Mouse (Mus musculus) spleen, adult 18-20 months (tissue): ENCODE results near the gene Nxph3.
"Not testable (repeated sequence)": the region's sequence is repeated elsewhere in the genome, so short reads cannot be mapped to it uniquely, and the experiment has no call there.

Experiments
- DNase-seq, 2 experiments: peaks; one replicate each; pipeline ENCODE4 v3.0.0; 2022; ENCODE audit warnings: mixed read lengths in 2 of 2

The Nxph3 gene

GRCm38 (mm10) chr11:95517162-95517561, 2.8 kb upstream of the Nxph3 start:
- no peak for DNase-seq

GRCm38 (mm10) chr11:95516491-95516911, 2.1 kb upstream of the Nxph3 start:
- DNase-seq, result no peak

- no peak for DNase-seq
These were observed 1.3 kb upstream of the Nxph3 start for GRCm38 (mm10) chr11:95515376-95516323.

GRCm38 (mm10) chr11:95513461-95514297, 691 bp downstream of the Nxph3 start:
- no peak for DNase-seq

GRCm38 (mm10) chr11:95512383-95512782, 2.0 kb downstream of the Nxph3 start:
- no peak for DNase-seq

GRCm38 (mm10) chr11:95511919-95512318, 2.5 kb downstream of the Nxph3 start:
- DNase-seq, result no peak

GRCm38 (mm10) chr11:95510631-95511030, 3.7 kb downstream of the Nxph3 start:
- no peak for DNase-seq

- DNase-seq, result no peak
These were observed 5.1 kb downstream of the Nxph3 start for GRCm38 (mm10) chr11:95509126-95509717.

GRCm38 (mm10) chr11:95508211-95508926, 6.0 kb downstream of the Nxph3 start:
- DNase-seq, result no peak

- no peak for DNase-seq
These were observed 6.6 kb downstream of the Nxph3 start for GRCm38 (mm10) chr11:95507785-95508184.

- DNase-seq, result no peak
These were observed 7.2 kb downstream of the Nxph3 start for GRCm38 (mm10) chr11:95507041-95507716.

GRCm38 (mm10) chr11:95504271-95504731, 10.1 kb downstream of the Nxph3 start:
- DNase-seq, result no peak

- DNase-seq, result no peak
These were observed 10.7 kb downstream of the Nxph3 start for GRCm38 (mm10) chr11:95503581-95504180.

GRCm38 (mm10) chr11:95501826-95502225, 12.5 kb downstream of the Nxph3 start:
- DNase-seq, result not testable (repeated sequence)

GRCm38 (mm10) chr11:95500836-95501235, 13.5 kb downstream of the Nxph3 start:
- DNase-seq, result no peak

- no peak for DNase-seq
These were observed 14.0 kb downstream of the Nxph3 start for GRCm38 (mm10) chr11:95500412-95500811.

GRCm38 (mm10) chr11:95497921-95498320, 16.4 kb downstream of the Nxph3 start:
- no peak for DNase-seq

GRCm38 (mm10) chr11:95495883-95496282, 18.5 kb downstream of the Nxph3 start:
- DNase-seq, result no peak

GRCm38 (mm10) chr11:95494374-95494773, 20.0 kb downstream of the Nxph3 start:
- DNase-seq, result no peak

- no peak for DNase-seq
These were observed 20.4 kb downstream of the Nxph3 start for GRCm38 (mm10) chr11:95493950-95494349.

- no peak for DNase-seq
These were observed 21.4 kb downstream of the Nxph3 start for GRCm38 (mm10) chr11:95493010-95493409.
